Mouse (Mus musculus) midbrain, embryonic 13.5 days (tissue): ENCODE data around the gene Fbxo9. TPM values are rescaled to one million over a fixed set of nuclear protein-coding genes. Genes with fewer than 3 reads are reported as not detected.

ENCODE experiments used
- polyA plus RNA-seq: library from polyadenylated mRNA; unstranded; fragments of >200 nt; fragmentation: Nextera tagmentation; extraction: Ambion mirVana; gene quantifications from 2 replicates; pipeline ENCODE4 v1.2.1, GENCODE M21; 2015

The Fbxo9 gene
- polyA plus RNA-seq, 1 experiment from 2014 or later = 44.3 TPM

Other genes with a start within 250 kb of the Fbxo9 start
- gene Elovl5, start 191.7 kb downstream of the Fbxo9 start, polyA plus RNA-seq = 53.4 and 55.1 TPM in 2 replicates
- gene Gcm1, start 57.1 kb downstream of the Fbxo9 start, polyA plus RNA-seq = 0.07 TPM in 1 of 2 replicates, not detected in the other
- gene Ick, start 127 bp upstream of the Fbxo9 start, polyA plus RNA-seq = 42.0 and 42.3 TPM in 2 replicates
- 15.5 and 19.5 TPM in 2 replicates for gene Gsta4, start 73.7 kb upstream of the Fbxo9 start, polyA plus RNA-seq
- gene Gsta1, start 121.6 kb upstream of the Fbxo9 start, polyA plus RNA-seq = not detected in 2 replicates
- not detected in 2 replicates for gene Gm3776, start 148.1 kb upstream of the Fbxo9 start, polyA plus RNA-seq
- not detected in 2 replicates for gene Gm10639, start 180.9 kb upstream of the Fbxo9 start, polyA plus RNA-seq
- not detected in 2 replicates for gene Omt2a, start 205.7 kb upstream of the Fbxo9 start, polyA plus RNA-seq
- not detected in 2 replicates for gene Omt2b, start 218.5 kb upstream of the Fbxo9 start, polyA plus RNA-seq
- gene Gsta2, start 246.7 kb upstream of the Fbxo9 start, polyA plus RNA-seq = not detected in 2 replicates